Mouse (Mus musculus): ENCODE data around the gene Pygo2.

Gene Pygo2

DNA sequence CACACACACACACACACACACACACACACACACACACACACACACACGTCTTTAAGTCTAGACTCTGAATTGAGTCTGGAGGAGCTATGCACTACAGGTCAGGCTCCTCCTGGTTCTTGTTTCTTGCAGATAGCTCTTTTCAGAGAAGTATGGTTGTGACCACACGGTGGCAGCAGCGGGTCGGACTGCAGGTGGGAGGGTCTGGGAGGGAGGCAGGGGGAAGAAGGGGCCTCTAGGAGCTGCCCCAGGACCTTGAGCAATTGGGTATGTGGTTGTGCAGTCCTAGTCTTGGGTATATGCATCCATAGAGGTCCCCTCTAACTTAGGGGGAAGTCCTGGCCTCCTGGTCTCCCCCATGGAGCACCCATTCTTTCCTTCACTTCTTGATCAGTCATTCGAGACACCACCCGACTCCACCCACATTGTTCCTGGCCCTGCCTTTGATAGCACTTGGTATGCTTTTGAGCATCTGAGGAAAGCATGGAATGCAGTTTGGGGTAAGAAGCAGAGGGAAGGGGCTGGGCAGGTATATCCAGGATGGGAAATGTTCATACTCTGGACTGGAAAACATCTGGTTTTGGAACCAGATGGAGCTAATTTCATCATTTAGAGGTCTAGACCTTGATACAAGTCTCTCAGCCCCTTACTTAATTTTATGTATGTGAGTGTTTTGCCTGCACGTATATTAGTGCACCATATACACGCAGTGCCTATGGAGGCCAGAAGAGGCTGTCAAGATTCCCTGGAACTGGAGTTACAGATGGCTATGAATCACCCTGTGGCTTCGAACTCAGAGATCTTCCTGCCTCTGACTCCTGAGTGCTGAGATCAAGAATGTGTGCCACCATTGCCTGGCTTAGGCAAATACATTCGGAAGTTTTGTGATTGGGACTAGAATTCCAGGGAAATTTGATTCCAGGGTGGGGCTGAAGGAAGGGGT, 27.0 kb downstream of the Pygo2 start:
- peak; percentile 36; the same call in 1 of the 2 replicates for ATAC-seq (ENCODE audit: low TSS enrichment)

DNA sequence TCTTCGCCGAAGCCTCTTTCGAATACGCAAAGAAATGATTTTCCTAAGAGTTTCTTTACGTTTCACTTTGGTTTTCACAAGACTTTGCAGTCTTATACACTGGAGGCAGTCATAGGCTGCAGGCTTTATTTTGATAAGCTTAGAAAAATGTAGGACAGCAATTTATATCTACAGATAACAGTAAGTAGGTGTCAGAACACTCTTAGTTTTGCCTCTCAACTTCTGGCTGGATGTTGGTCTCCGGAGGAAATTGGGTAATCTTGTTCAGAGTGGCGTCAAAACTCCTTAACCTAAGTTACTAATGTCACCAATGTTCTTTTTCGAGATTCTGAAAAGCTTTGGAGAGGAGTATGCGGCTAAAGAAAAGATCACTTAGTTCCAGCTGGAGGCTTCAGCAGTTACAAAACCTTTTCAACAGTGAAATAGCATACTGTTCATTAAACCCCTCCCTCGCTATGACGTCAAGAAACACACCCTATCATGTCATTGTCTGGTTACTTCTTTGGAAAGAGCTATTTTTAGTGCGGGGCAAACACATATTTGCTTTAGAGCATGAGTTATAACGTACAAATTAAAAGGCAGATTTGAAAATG, 28.5 kb downstream of the Pygo2 start:
- ATAC-seq (ENCODE audit: low TSS enrichment), result peak; percentile 56; the same call in 1 of the 2 replicates

DNA sequence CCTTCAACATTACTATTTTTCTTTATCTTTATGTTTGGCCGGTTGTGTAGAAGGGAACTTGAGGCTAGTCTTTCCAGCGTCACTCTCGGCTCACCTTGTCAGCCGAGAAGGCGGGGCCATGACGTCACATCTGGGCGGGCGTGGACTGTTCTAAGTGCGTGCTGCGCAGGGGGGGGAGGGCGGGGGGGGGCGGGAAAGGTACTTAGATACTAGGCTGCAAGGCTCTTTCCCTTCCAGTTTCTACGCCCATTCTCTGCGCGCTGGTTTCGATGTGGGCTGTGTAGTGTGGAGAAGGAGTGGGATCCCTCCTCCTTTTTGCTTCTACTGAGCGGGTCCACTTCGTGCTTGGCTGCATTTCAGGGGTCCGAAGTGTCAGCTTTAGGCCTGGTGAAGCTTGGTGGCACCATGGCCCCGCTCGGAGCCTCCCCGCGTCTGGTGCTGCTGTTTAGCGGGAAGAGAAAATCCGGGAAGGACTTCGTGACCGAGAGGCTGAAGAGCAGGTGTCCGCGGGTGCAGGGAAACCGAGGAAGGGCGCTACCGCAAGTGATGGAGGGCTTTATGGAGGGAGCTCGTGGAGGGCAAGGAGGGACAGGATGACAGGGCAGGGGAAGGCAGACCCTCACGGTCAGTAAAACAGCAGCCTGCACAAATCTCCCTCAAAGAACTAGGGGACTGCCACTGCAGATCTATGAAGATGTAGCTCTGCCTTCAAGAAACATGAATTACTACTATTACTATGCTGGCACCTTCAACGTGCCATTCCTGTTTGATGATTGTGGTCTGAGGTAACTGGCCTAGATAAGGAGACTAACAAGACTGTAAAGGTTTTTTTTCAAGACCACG, 29.2 kb downstream of the Pygo2 start:
- ATAC-seq (ENCODE audit: low TSS enrichment), result peak; percentile 62

DNA sequence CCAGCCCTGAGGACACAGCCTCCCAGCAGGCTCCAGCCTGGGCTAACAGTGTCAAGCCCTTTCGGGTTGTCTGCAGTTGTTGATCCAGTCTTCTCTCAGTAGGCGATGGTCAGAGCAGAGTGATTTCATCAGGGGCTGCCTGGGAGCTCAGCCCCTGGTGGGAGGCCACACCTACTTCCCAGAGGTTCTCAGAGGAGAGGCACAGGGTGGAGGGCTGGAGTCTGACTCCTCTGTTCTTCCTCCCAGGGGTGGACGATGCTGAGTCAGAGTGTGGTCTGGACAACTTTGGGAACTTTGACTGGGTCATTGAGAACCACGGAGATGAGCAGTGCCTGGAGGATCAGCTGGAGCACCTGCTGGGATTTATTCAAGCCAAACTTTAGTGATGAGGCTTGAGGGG, 38.3 kb downstream of the Pygo2 start:
- ATAC-seq (ENCODE audit: low TSS enrichment), result no peak

DNA sequence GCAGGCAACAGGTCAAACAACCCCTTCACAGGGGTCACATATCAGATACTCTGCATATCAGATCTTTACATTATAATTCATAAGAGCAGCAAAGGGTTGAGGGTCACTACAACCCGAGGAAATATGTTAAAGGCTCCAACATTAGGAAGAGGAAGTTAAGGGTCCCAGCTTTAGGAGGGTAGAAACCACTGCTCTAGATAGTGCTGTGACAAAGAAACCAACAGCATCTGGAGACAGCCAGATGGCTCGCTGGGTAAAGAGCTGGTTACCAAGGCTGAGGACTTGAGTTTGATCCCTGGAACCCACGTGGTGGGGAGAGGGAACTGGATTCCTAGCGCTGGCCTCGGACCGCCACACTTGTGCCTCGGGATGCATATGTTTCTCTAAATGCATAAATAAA, 42.3 kb downstream of the Pygo2 start:
- ATAC-seq (ENCODE audit: low TSS enrichment), result no peak

DNA sequence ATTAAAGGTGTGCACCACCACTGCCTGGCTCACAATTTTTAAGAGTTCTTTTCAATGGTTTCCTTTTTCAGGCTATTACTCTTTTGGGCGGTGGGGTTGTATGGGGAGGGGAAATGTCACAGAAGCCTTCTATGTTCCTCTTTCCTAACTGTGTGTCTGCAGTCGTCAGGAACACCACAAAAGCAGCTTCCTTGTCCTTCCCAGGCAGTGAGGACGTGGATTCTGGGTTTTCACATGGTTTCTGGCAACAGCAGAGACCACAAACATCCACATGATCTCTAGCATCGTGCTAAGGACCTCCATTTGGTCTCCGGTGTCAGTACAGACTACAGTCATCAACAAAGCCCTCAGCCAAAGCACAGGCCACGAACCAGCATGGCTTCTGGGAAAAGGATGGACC, 43.8 kb downstream of the Pygo2 start:
- ATAC-seq (ENCODE audit: low TSS enrichment), result no peak

DNA sequence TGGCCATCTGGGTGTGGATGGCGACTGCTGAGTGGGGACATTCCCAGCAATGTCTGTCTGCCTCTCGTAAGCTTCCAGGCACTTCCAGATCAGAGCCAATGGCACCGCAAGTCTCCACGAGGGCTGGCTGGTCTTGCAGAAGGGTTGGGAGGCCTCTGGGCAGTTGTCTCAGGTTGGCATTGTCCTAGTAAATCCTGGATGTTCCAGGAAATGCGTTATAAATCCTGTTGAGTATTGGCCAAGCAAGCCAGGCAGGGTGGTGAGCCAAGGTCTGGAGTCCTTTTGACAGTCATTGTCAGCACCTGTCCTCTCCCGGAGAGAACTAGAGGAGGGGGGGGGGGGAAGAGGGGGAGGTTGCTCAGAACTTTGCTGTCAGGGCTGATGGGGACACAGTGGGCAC, 49.0 kb downstream of the Pygo2 start:
- ATAC-seq (ENCODE audit: low TSS enrichment), result no peak

DNA sequence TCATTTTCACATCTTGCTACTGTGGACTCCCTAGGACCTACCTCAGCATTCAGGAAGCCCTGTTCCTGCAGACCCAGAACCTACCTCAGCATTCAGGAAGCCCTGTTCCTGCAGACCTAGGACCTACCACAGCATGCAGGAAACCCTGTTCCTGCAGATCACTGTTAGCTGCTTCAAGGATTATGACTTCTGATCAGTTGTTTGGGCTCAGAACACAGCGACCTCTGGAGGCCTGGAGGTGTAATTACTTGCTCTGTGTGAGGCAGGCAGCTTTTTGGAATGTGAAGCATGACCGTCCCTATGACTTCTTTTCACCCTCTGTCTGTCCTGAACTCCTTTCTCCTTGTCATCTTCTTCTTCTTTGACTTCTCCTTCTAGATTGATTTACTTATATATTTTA, 51.5 kb downstream of the Pygo2 start:
- no peak for ATAC-seq (ENCODE audit: low TSS enrichment)

DNA sequence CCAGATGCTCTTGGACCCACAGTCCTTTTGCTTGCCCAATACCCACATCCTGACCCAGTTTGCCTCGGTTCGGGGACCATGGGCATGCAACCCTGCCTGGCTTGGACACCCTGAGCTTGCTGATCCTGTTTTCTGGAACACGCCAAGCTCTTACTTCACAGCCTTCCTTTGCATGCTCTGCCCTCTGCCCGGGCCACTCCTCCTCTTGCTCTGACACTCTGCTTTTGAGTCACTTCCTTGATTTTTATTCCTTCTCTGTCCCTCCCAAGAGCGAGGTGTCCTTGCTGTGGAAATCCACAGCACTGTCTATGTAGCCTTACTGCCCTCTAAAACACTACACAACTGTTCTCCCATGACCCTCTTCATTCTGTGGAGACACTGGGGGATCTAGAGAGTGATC, 52.2 kb downstream of the Pygo2 start:
- no peak for ATAC-seq (ENCODE audit: low TSS enrichment)

All from frontal cortex, adult (tissue).